Mouse (Mus musculus) brain, embryonic 14.5 days (tissue): ENCODE data around the gene Drosha.

Source experiments
- CTCF ChIP-seq: fragments of 200-500 bp; IDR thresholded peaks from 2 replicates; pipeline ENCODE4 v1.5.1; 2012; ENCODE audit warnings: inconsistent platforms, mild to moderate bottlenecking, moderate library complexity, borderline replicate concordance; ENCODE audit not compliant: insufficient read depth, insufficient read length; ENCODE audit errors: extremely low read depth
- POLR2A ChIP-seq: fragments of 200-500 bp; IDR thresholded peaks from 2 replicates; pipeline ENCODE4 v1.6.1; 2012; ENCODE audit warnings: mild to moderate bottlenecking, inconsistent platforms, borderline replicate concordance; ENCODE audit not compliant: poor library complexity, insufficient read depth, insufficient read length, severe bottlenecking; ENCODE audit errors: extremely low read depth

- TF ChIP-seq CTCF (no peak), POLR2A (no peak)
Measured at GRCm38 (mm10) chr15:12916314-12916815, 91.8 kb downstream of the Drosha start.
